Mouse (Mus musculus) neural tube, embryonic 12.5 days (tissue): ENCODE results near the gene Ddr1. TPM values are rescaled to one million over a fixed set of nuclear protein-coding genes. Genes with fewer than 3 reads are reported as not detected.

Source experiments
- ATAC-seq: fragments of 200-750 bp; cut with Nextera tagmentation; 2 replicates; pipeline ENCODE4 v1.8.0; 2017; ENCODE audit warnings: low read depth, mild to moderate bottlenecking, moderate TSS enrichment, moderate library complexity; ENCODE audit not compliant: low FRiP score
- H3K27ac ChIP-seq: fragments of 300-500 bp; sonication (generic); 2 replicates; pipeline ENCODE4 v1.5.1; 2016
- H3K27me3 ChIP-seq: fragments of 300-500 bp; sonication (generic); replicated peaks from 2 replicates; pipeline ENCODE4 v1.6.1; 2016; ENCODE audit warnings: mild to moderate bottlenecking
- H3K36me3 ChIP-seq: fragments of 300-500 bp; sonication (generic); 2 replicates; pipeline ENCODE4 v1.6.1; 2016; ENCODE audit warnings: mild to moderate bottlenecking
- H3K4me1 ChIP-seq: fragments of 300-500 bp; sonication (generic); 2 replicates; pipeline ENCODE4 v1.6.1; 2016
- H3K4me2 ChIP-seq: fragments of 300-500 bp; sonication (generic); replicated peaks from 2 replicates; pipeline ENCODE4 v1.6.1; 2016; ENCODE audit warnings: mild to moderate bottlenecking
- H3K4me3 ChIP-seq: fragments of 300-500 bp; sonication (generic); 2 replicates; pipeline ENCODE4 v1.5.1; 2016
- H3K9ac ChIP-seq: fragments of 300-500 bp; sonication (generic); 2 replicates; pipeline ENCODE4 v1.6.1; 2016; ENCODE audit warnings: mild to moderate bottlenecking
- H3K9me3 ChIP-seq: fragments of 300-500 bp; sonication (generic); 2 replicates; pipeline ENCODE4 v1.6.1; 2016; ENCODE audit warnings: mild to moderate bottlenecking
- WGBS: fragments of 180-500 bp; shearing (Covaris S2); methylation state at CpG from one replicate; pipeline ENCODE4 v1.1.7; 2016; 5-methylcytosine and 5-hydroxymethylcytosine counted together
- polyA plus RNA-seq: library from polyadenylated mRNA; unstranded; fragments of >200 nt; fragmentation: Nextera tagmentation; extraction: Ambion mirVana; gene quantifications from 2 replicates; pipeline ENCODE4 v1.2.1, GENCODE M21; 2016

The Ddr1 gene
- polyA plus RNA-seq, 1 experiment from 2014 or later = 170 TPM

DNA sequence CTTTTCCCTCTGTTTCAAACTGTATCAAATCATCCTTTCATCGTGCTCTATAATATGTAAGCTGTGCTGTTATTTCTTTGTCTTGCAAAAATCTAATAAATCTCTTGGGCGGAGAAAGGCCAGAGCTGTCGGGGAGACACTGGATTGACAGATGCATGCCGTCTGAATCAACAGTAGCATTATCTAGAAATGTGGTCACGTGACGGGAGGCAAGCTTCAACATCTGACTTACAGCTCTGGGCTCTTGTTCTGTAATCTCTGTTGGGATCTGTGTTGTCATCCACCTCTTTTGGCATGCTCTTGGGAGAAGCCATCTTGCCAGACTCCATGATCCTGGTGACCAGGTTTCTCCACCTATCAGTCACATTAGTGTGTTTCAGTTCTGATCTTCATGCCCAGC is 12.7 kb upstream of the Ddr1 start:
- H3K4me3 ChIP-seq = no peak overlapping the region
- no peak overlapping the region for H3K4me2 ChIP-seq
- no peaks in the 10 kb centered on the region for H3K27me3 ChIP-seq
- H3K36me3 ChIP-seq = no peaks in the 10 kb centered on the region
- ATAC-seq = no peak
- no peak overlapping the region for H3K27ac ChIP-seq
- H3K4me1 ChIP-seq = peaks cover 5% of the 10 kb centered on the region; the same call in 1 of the 2 replicates
- H3K9me3 ChIP-seq = no peaks in the 10 kb centered on the region
- WGBS = 89% methylated on average over 6 of the region's 6 CpGs
- H3K9ac ChIP-seq = no peak overlapping the region

DNA sequence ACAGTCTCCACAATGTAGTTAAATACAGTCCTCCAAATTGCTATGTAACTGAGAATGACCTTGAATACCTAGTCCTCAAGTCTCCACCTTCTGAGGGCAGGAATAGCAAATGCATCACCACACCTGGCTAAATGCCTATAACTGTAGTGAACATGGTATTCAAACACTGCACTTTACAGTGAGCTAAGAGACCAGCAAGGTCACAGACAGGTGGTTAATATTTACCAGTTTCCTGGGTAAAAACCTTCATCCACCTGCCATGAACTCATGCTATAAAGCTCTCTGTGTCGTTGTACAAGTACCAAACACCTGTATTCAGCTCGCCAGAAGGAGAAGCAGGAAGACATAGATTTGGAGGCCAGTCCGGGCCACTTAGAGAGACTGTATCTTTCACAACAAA is 11.7 kb upstream of the Ddr1 start:
- Histone ChIP-seq H3K4me1 (peaks cover 8% of the 10 kb centered on the region; the same call in 1 of the 2 replicates), H3K27me3 (no peaks in the 10 kb centered on the region), H3K9ac (no peak overlapping the region), H3K36me3 (no peaks in the 10 kb centered on the region), H3K4me2 (no peak overlapping the region), H3K27ac (no peak overlapping the region), H3K4me3 (no peak overlapping the region), H3K9me3 (no peaks in the 10 kb centered on the region)
- no peak for ATAC-seq
- WGBS = 93% methylated on average over 3 of the region's 3 CpGs

GRCm38 (mm10) chr17:35710705-35711347 is 6.4 kb upstream of the Ddr1 start:
- Histone ChIP-seq H3K4me1 (peaks cover 12% of the 10 kb centered on the region), H3K4me2 (no peak overlapping the region), H3K36me3 (no peaks in the 10 kb centered on the region), H3K9ac (no peak overlapping the region), H3K9me3 (no peaks in the 10 kb centered on the region), H3K27me3 (no peaks in the 10 kb centered on the region), H3K4me3 (no peak overlapping the region), H3K27ac (peak overlapping the region; percentile 28; the same call in 1 of the 2 replicates)
- ATAC-seq = peak; percentile 76
- 31% methylated on average over 8 of the region's 8 CpGs for WGBS

DNA sequence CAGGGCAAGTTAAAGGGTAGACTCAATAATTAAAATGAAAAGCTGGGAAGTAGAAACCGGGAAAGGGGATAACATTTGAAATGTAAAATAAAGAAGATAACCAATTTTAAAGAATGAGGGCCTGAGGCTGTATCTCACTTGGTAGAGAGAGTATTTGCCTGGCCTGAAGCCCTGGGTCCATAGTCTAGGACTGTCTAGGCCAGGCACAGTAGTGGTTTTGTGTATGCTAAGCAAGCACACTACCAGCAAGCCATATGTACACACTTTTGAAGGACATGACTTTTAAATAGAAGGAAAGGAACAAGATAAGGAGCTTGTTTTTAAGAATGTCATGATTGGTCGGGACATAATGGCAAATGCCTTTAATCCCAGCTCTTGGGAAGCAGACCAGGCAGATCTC is 4.2 kb upstream of the Ddr1 start:
- H3K4me1 ChIP-seq = peaks cover 27% of the 10 kb centered on the region
- ATAC-seq = no peak
- H3K4me3 ChIP-seq = no peak overlapping the region
- H3K36me3 ChIP-seq = no peaks in the 10 kb centered on the region
- no peaks in the 10 kb centered on the region for H3K27me3 ChIP-seq
- no peak overlapping the region for H3K4me2 ChIP-seq
- 89% methylated on average over 2 of the region's 2 CpGs for WGBS
- H3K9me3 ChIP-seq = no peaks in the 10 kb centered on the region
- H3K9ac ChIP-seq = no peak overlapping the region
- no peak overlapping the region for H3K27ac ChIP-seq

GRCm38 (mm10) chr17:35707929-35708328 is 3.5 kb upstream of the Ddr1 start:
- Histone ChIP-seq H3K4me1 (peaks cover 27% of the 10 kb centered on the region), H3K27ac (no peak overlapping the region), H3K4me3 (no peak overlapping the region), H3K36me3 (no peaks in the 10 kb centered on the region), H3K9ac (no peak overlapping the region), H3K27me3 (no peaks in the 10 kb centered on the region), H3K9me3 (no peaks in the 10 kb centered on the region), H3K4me2 (no peak overlapping the region)
- WGBS = 59% methylated on average over 7 of the region's 7 CpGs
- ATAC-seq = no peak

- no peaks in the 10 kb centered on the region for H3K9me3 ChIP-seq
- H3K27ac ChIP-seq = no peak overlapping the region
- peaks cover 33% of the 10 kb centered on the region for H3K4me1 ChIP-seq
- no peak overlapping the region for H3K9ac ChIP-seq
- no peak overlapping the region for H3K4me3 ChIP-seq
- H3K36me3 ChIP-seq = no peaks in the 10 kb centered on the region
- H3K4me2 ChIP-seq = no peak overlapping the region
- WGBS = 20% methylated on average over 4 of the region's 4 CpGs
- no peak for ATAC-seq
- no peaks in the 10 kb centered on the region for H3K27me3 ChIP-seq
These were observed 1.4 kb upstream of the Ddr1 start for GRCm38 (mm10) chr17:35705836-35706235.

DNA sequence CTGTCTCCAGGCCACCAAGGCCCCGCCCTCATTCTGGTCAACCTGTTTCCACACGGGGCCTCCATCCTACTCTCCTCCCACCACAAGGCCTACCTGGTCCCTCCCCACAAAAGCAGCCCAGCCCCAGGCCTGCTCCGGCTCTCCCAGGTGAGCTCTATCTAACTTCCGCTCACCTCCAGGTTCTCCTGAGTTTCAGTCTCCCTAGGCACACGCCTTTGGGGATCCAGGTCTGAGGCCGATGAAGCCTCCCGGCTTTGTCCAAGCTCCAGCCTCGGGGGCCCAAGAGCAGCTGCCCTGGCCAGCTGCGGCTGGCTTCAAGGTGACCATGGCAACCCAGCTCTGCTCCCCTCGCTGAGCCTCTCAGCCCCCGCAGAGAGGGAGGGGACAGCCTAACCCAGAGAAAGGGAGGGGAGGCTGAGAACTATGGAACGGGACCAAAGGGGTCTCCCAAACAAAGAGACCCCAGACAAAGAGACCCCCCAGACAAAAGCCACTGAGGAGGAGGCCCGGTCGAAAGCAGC is 610 bp downstream of the Ddr1 start:
- WGBS = under 1% methylated on average over 14 of the region's 14 CpGs
- H3K4me2 ChIP-seq = peak overlapping the region; percentile 88
- H3K9me3 ChIP-seq = no peaks in the 10 kb centered on the region
- ATAC-seq = peak; percentile 79
- H3K4me1 ChIP-seq = peaks cover 37% of the 10 kb centered on the region
- no peaks in the 10 kb centered on the region for H3K27me3 ChIP-seq
- H3K27ac ChIP-seq = peak overlapping the region; percentile 96
- no peaks in the 10 kb centered on the region; the same call in 1 of the 2 replicates for H3K36me3 ChIP-seq
- peak overlapping the region; percentile 87 for H3K4me3 ChIP-seq
- H3K9ac ChIP-seq = peak overlapping the region; percentile 86

DNA sequence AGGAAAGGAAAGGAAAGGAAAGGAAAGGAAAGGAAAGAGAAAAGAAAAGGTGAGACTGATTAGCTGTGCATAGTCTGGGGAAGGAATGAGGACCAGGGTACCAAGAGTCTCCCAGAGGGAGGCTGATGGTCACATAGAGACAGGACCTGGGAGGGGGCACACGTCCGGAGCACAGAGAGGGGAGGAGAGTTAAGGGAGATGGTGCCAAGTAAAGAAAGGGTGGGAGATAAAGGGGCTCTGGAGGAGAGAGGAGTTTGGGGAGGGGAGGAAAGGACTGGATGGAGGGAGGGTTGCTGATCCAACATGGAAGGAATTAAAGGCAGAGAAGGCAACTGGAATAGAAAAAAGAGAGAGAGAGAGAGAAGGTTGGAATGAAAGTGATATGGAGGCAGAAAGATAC is 1.4 kb downstream of the Ddr1 start:
- Histone ChIP-seq H3K27me3 (no peaks in the 10 kb centered on the region), H3K4me3 (peak overlapping the region; percentile 87), H3K9me3 (no peaks in the 10 kb centered on the region), H3K4me1 (peaks cover 44% of the 10 kb centered on the region), H3K36me3 (no peaks in the 10 kb centered on the region; the same call in 1 of the 2 replicates), H3K27ac (peak overlapping the region; percentile 98), H3K4me2 (peak overlapping the region; percentile 88), H3K9ac (peak overlapping the region; percentile 97)
- no peak for ATAC-seq
- WGBS = 2% methylated on average over 2 of the region's 2 CpGs

DNA sequence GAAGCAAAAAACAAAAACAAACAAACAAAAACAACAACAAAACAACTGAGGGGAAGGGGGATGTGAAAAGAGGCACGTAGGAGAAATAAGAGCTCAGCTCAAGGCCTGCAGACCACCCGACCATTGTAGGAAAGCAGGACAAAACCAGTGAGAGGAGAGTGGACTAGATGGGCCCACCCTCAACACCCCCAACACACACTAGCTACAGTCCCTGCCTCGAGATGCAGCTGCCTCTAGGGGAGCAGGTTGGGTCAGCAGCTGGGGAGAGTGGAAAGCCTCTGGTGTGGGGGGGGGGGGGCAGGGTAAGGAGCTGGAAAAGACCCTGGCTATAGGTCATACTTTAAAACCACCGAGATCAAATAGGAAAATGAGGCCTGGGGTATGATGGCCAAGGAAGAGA is 1.8 kb downstream of the Ddr1 start:
- Histone ChIP-seq H3K4me3 (peak overlapping the region; percentile 87), H3K9me3 (no peaks in the 10 kb centered on the region), H3K27me3 (no peaks in the 10 kb centered on the region), H3K36me3 (no peaks in the 10 kb centered on the region; the same call in 1 of the 2 replicates), H3K4me1 (peaks cover 49% of the 10 kb centered on the region), H3K9ac (peak overlapping the region; percentile 97), H3K4me2 (peak overlapping the region; percentile 88), H3K27ac (peak overlapping the region; percentile 98)
- 6% methylated on average over 4 of the region's 4 CpGs for WGBS
- ATAC-seq = no peak

DNA sequence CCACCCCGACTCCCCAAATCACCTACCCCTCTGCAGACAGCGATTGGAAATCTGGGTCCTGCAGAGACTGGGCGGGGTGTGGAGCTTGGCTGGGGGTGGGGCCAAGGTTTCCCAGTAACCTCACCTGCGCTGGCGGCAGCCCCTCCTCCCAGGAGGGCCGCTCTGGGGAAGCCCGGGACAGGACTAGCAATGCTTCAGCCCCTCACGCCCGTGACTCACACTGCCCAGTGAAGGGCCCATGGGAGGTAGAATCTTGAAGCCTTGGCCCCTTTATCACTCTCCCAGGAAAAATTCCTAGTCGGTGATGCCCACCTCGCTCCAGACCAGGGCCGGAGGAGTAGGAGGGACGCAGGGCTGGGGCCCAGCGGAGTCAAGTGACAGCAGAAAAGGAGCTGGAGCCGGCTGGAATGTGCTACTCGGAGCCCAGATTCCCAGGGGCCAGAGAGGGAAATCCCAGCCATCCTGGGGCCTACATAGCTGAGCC is 2.4 kb downstream of the Ddr1 start:
- Histone ChIP-seq H3K9ac (peak overlapping the region; percentile 97), H3K27me3 (no peaks in the 10 kb centered on the region), H3K36me3 (no peaks in the 10 kb centered on the region; the same call in 1 of the 2 replicates), H3K4me3 (peak overlapping the region; percentile 87), H3K4me2 (peak overlapping the region; percentile 88), H3K9me3 (no peaks in the 10 kb centered on the region), H3K27ac (peak overlapping the region; percentile 98), H3K4me1 (peaks cover 55% of the 10 kb centered on the region)
- ATAC-seq = no peak
- WGBS = 2% methylated on average over 16 of the region's 16 CpGs

DNA sequence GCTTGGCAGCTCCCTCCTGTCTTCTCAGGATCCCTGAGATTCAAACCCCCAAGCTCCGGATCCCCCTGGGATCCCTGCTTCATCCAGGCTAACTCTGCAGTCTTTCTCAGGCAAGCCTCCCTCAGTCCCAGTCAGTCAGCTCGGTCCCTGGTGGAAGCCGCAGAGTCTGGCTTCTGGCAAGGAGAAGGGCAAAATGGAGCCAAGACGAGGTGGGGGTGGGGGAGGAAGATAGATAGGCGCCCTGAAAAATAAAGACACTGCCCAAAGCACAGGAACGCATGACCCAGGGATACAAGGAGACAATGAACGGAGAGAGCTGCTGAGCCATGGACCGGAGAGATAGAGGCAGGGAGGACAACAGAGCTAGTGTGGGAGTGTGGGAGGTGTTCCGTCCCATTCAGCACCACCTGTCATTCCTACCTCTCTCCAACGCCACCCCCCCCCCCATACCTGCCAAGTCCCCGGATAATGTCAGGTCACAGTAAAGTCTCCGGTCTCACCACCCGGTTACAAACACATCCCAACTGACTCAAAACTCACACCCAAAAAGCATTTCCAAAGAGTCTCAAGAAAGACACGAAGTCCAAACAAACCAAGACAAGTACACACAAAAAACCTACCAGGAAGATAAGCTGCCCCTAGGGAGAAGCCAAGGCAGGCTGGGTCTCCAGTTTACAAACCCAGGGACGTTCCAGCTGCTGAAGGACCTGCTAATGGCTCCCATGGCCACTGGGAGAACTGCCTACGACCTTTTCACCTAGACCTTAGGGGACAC is 3.0 kb downstream of the Ddr1 start:
- H3K4me1 ChIP-seq = peaks cover 61% of the 10 kb centered on the region
- ATAC-seq = no peak

DNA sequence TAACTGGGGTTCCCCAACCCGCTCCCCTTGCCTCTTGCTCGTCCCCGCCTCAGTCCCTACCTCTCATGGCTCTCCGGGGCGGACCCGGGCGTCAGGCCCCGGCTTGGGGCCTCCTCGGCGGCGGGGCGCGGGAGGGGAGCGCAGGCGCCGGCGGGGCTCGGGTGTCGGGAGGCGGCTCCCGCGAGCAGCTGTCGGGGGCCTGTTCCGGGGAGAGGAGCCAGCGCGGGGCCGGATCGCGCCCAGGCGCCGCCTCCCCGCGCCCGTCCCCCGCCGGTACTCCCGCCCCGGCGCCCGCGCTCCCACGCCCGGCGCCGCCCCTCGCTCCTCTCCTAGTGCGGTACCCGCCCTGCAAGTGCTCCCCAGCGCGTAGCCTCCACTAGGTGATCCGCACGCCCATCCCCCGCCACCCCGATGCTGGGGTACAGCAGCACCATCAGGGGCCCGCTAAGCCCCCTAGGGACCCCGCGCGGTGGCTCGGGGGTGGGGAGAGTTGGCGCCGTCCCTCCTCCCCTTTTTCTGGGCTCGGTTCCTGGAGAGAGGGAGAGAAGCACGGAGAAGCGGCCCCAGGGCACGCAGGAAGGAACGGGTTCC is 4.0 kb downstream of the Ddr1 start:
- Histone ChIP-seq H3K36me3 (peaks cover 7% of the 10 kb centered on the region), H3K4me3 (peak overlapping the region; percentile 87), H3K4me1 (peaks cover 58% of the 10 kb centered on the region), H3K9me3 (no peaks in the 10 kb centered on the region), H3K9ac (peak overlapping the region; percentile 97), H3K4me2 (peak overlapping the region; percentile 88), H3K27ac (peak overlapping the region; percentile 98), H3K27me3 (no peaks in the 10 kb centered on the region)
- peak; percentile 13; the same call in 1 of the 2 replicates for ATAC-seq
- WGBS = under 1% methylated on average over 64 of the region's 66 CpGs

More for the DNA sequence above, 3.0 kb downstream of the Ddr1 start:
- Histone ChIP-seq H3K27me3 (no peaks in the 10 kb centered on the region), H3K4me2 (peak overlapping the region; percentile 88), H3K9me3 (no peaks in the 10 kb centered on the region), H3K36me3 (no peaks in the 10 kb centered on the region; the same call in 1 of the 2 replicates), H3K9ac (peak overlapping the region; percentile 97), H3K4me3 (peak overlapping the region; percentile 87), H3K27ac (peak overlapping the region; percentile 98)
- 2% methylated on average over 16 of the region's 16 CpGs for WGBS
